Mouse (Mus musculus): ENCODE results near the gene Add3. TPM values are rescaled to one million over a fixed set of nuclear protein-coding genes. Genes with fewer than 3 reads are reported as not detected.
A peak's percentile ranks its signal among the peaks of the same experiment; 100 is the strongest.

Add3 gene
- 235 and 240 TPM in 2 replicates for total RNA-seq (2015)
- total RNA-seq (2017) = 317 and 336 TPM in 2 replicates

DNA sequence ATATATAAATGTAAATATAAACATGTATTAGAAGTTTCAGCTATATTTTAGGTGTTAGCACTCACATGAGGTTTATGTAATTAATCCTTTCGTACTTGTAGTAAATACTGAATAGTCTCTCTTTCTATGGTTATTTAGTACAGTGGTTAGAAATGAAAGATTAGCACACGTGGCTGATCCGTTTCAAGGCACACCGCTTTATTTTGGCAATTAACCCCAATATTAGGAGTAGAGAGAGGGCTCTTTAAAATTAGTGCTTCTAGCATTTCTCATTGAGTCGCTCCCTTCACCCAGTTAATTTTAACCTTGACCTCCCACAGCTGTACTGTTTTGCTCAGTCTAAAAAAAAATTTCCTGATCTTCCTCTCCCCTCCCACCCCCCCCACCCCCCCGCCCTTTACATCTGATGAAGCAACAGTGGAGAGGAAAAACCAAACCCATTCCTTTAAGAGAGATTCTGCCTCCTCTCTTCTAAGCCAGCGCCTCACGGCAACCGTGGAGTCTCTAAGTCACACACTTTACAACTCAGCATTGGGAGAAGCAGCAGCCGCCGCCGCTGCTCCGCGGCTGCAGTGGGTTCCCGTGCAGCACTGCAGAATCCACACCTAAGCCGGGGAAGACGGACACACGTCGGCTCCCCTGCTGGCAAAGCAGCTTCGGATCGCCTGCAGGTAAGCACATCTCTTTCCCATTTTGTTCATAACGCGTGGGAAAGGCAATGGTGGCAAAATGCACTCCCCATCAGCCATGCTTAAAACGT lies at the start of gene Add3:
Add3 (plus strand) TSS at position 400 of the 760 bp plus-strand sequence.
- ATAC-seq (ENCODE audit: poor library complexity, severe bottlenecking) = peak; percentile 10

DNA sequence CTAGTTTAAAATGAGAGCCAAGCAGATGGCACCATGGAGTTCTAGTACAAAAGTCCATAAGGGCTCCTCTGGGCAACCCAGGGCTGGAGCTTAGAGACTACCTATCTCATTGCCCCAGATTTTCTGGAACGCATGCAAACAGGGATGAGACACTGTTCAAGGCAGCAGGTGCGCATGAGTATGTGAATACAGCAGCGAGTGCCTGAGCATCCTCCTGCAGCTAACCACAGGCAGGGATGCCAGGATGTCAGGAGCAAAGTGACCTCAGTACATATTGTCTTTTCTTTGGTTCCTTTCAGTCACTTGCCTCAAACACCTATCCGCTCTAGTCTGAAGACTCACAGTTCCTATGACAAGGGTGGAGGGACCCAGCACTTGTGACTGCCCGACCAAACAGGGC lies 49.6 kb upstream of the Add3 start:
- no peak for ATAC-seq (ENCODE audit: poor library complexity, severe bottlenecking)

DNA sequence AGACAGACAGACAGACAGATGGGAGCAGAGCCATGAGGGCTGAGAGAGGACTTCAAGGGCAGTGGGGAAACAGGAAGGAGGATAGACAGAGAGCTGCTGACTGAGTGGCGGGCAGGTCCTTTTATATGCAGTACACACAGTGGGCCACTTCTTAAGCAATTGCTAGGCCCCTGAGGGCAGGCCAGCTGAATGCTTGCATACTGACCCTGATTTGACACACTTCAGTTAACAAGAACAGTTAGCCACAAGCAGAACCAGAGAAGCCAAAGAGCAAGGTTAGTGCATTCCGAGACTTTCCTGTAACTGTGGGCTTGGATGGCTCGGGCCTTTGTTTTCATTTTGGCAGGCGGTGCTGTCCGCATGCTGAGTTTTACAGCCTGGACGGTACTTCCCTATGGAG lies 48.0 kb upstream of the Add3 start:
- no peak for ATAC-seq (ENCODE audit: poor library complexity, severe bottlenecking)

DNA sequence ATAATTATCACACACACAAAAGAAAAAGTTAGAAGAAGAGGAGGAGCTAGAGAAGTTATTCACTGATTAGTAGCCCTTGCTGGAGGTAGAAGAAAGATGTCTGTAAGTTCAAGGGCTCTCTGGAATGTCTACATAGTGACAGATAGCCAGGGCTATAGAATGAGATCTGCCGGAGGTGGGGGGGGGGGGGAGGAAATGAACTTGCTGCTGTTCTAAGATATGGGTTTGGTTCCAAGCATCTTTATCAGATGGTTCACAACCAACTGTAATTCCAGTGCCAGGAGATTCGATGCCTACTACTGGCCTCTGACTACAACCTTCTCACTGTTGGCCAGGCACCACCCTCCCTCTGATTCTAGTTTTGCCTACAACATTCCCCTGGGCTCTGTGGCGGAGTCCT lies 46.9 kb upstream of the Add3 start:
- no peak for ATAC-seq (ENCODE audit: poor library complexity, severe bottlenecking)

DNA sequence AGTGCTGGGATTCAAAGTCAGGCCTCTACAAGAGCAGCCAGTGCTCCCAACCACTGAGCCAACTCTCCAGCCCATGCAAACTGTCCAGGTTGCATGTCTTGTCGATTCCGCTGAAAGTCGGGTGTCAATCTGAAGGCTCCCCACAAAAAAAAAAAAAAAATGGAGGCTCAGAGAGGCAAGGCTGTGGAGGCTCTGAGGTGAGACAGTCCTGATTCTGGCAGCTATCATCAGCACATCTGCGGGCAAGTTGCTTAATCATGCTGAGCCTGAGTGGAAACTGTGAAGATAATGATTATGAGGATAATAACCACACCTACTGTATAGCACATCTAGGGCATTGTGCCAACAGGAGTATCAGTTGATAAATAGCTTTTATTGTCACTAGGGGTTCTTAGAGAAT lies 45.6 kb upstream of the Add3 start:
- peak; percentile 45 for ATAC-seq (ENCODE audit: poor library complexity, severe bottlenecking)

DNA sequence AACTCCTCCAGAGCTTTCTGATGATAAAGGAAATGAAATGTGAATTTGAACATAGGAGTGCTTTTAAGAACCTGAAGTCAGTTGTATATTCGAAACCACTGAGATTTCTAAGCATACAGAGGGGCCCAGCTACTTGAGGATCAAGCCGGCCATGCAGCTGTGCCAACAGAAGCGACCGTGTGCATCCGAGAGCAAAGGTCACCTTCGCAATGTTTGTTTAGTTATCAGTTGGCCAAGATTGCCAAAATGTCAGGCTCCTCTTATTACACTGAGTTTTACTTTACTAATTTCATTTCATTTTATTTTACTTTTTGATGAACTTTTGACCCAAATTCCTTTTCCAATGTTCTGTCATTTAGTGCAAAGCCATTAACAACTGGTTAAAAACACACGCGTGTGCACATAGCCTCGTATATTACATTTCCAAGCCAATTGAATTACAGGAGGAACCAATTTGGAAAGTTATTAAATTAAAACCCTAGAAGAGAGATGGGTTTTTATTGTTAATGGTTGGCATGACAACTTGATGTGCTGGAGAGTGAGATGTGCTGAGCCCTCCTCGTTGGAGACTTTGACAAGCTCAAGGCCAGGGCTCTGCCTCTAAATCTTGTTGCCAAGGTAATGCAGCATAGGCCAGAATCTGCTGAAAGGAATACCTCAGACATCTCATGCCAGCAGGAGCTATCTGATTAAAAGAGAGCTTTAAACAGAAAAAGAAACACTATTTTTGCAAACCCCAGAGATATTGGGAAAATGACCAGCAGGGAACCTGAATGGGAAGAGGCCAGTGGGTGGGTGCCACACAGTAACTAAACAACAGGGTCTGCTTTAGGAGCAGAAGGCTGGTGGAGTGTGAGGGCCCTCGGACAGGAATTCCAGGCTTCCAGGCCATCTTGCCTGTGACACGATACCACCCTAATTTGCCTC lies 38.6 kb upstream of the Add3 start:
- no peak for ATAC-seq (ENCODE audit: poor library complexity, severe bottlenecking)

DNA sequence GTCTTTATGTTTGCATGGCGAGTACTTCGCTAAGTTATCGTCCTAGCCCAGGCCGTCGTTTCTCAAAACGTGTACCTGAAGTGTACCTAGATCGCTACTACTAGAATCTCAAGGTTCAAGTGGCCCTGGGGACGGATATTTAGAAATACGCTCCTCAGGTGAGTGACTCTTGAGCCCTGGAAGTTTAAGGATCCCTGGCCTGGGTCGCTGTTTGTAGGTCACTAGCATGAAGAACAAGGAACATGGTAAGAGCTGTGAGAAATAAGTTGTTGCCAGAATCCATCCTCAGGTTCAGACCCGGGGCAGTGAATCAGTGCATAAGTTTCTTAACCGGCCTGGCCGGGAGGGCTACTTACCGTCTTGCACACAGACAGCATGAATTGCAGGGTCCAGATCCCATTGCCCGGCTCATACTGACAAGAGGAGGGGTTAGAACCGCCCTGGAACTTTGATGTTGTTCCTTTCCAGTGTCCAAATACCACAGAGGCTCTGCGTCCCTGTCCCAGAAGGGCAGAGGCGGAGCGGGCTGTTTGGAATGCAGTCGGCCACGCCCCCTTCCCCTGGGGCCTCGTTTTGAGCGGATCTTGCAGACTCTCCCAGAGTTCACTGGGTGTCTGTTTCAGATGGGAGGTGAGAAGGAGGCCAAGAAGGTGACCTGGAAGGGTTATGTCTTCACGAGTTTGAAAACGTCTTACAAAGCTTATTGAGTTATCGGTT lies 34.7 kb upstream of the Add3 start:
- ATAC-seq (ENCODE audit: poor library complexity, severe bottlenecking) = no peak

DNA sequence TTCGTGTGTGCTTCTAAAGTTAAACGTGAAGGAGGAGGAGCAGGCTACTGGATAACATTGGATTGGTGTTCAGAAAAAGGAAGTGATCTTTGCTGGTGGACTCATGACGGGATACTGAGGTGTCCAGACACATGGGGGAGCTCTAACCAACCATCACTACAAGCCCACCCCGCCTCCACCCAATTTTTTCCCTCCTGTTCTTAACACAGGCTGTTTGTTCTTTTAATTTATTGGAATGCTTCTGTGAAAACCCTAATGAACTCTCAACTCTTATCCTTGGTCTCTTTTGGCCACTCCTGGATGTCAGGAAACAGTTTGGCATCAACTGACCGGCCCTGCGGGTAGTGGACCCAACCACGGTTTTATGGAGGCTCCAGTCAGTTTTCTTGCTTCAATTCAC lies 33.3 kb upstream of the Add3 start:
- peak; percentile 96 for ATAC-seq (ENCODE audit: poor library complexity, severe bottlenecking)

DNA sequence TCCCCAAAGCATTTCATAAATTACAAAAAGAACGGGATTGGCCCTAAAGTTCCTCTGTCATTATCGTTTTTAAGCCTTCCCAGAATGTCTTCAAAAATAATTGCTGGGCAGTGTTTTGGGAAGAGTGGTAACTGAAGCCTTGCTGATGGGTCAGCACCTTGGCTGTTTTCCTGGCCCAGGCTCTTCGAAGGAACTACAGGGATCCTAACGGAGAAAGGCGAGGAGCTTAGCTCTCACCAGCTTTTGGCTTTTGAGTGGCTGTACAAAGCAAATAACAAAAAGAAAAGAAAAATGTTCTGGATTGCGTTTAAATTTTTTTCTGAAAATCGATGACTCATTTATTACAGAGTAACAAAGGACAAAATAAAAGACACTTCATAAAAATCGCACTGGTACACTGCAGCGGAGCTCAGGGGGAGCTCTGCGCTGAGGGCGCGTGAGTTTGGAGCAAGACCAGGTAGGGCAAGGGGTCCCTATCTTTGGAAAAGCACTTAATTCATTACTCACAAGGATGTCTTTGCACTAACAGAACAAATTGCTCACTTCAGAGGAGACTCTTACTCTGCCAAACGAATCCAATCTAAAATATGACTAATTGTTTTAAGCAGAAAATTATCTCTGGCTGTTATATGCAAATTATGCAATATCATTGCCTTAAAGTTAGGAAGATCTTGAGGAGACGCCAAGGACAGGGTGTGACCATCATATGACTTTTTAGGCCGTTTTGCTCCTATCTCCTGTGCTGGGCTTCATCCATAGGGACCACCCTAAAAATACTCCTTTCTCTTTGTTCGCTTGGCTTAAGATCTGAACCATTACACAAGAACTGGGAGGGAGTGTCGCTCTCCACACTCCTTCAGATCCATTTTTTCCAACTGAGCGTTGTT lies 32.6 kb upstream of the Add3 start:
- no peak for ATAC-seq (ENCODE audit: poor library complexity, severe bottlenecking)

DNA sequence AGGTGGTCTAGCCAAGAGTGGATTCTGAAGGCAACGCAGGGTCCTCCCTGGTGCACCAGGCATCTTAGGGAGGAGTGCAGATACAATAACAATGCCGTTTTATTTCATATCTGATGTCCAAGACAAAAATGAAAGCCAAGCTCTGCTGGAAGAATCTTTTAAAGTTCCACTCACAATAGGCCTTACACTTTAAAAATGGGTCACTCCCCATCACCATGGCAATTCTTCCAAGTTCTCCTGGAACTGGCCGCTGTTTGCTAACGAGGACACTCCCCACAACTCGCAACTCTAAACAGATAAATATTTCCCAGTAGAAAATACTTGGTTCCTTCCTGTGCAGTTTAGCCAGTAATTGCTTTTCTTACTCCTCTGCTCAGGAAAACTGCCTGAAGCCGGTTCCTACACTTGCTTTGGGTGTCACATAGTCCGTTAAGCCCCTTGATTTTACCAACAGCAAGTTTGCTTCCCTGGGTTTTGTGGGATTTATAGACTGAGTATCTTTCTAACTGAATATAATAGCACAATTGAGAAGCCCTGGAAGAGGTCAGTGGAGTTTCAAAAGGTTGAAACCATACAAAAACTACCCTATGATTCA lies 28.1 kb upstream of the Add3 start:
- no peak for ATAC-seq (ENCODE audit: poor library complexity, severe bottlenecking)

DNA sequence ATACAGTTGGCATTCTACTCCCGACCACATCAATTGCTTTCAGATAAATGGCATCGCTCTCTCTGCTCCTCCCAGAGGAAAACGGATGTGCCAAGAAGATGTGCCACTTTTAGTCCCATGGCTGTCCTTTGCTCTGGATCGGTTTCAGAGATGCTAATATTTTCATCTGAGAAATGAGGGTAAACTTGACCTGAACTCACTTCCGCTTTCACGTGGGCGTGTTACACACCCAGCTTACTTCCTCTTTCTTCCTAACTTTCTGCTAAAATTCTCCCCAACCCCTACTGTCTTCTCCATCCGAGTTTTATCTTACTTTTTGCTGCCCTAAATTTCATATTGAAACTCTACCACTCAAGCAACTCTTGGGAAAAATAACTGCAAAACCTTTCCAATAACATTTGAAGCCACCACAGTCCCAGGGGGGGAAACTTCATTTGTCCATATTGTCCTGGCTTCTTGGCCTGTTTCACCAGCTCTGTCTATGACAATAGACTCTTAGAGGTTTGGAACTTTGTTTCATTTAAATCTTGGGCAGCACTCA lies 20.9 kb upstream of the Add3 start:
- ATAC-seq (ENCODE audit: poor library complexity, severe bottlenecking) = peak; percentile 95

DNA sequence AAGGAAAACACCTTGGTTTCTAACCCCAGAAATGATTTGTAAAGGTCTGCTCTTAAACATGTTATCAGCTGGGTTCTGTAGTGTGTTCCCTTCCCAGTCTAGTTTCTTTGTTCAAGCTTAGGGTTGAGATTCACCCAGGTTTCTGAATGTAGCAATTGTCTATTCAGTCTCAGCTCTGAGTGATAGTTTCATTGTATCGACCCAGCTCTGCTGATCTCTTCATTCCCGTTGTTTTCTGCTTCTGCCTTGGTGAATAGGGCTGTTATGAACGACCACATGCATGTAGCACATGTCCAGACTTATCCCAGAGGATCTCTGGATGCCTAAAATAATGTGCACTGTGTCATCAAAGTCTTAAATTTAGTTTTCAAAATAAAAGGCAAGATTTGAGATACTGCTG lies 19.8 kb upstream of the Add3 start:
- ATAC-seq (ENCODE audit: poor library complexity, severe bottlenecking) = no peak

DNA sequence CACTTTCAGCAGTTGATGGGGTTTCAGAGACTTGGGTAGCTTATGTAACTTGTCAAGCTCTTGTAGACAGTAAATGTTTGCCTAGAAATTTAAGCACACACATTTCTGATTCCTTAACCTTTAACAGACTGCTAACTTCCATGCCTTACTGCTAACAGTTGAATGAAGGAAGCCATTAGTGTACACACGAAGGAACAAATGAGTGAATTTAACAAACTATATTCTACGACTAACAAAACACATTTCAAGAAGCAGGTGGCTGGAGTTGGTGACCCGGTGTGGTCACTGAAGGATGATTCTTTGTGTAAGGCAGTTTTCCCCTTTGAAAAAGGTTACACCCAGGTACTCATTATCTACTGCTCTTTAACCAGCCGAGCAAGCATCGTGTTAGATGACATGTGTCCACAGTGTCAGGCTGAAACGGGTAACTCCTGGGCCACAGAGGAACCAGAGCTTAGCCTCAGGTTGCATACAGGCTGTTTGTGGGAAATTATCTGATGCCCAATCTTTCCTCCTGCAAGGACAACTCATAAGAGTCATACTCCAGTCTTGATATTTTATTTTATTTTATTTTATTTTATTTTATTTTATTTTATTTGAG lies 17.5 kb upstream of the Add3 start:
- no peak for ATAC-seq (ENCODE audit: poor library complexity, severe bottlenecking)

DNA sequence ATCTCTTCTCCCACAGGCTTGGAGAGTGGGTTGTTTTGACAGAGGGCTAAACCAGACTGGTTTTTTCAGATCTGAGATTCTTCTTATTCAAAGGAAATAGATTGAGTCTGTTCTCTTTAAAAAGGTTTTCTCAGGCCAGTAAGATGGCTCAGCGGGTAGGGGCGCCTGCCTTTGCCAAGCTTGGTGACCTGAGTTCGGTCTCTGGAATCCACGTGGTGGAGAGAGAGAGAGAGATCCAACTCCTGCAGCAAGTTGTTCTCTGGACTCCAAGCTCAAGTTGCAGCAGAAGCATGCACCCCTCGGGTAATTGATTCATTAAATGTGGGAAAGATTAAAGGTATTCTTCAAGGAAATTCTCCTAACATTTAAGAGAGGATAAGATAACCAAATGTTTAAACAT lies 16.9 kb upstream of the Add3 start:
- no peak for ATAC-seq (ENCODE audit: poor library complexity, severe bottlenecking)

DNA sequence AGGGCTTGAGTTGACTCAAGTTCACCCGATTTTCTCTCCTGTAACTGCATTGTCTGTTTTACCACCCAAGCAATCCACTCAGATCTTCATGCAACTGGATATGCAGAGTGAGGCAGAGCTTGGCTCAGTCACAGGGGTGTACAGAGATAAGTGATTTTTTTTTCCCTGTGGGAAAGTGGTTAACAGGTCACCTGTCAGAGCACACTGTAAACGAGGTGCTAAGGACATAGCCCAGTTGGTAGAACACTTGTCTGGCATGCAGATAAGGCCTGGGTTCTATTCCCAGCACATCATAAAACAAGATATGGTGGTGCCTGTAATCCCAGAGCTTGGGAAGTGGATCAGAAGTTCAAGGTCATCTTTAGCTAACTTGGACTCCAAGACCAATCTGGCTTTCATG lies 14.6 kb upstream of the Add3 start:
- no peak for ATAC-seq (ENCODE audit: poor library complexity, severe bottlenecking)

DNA sequence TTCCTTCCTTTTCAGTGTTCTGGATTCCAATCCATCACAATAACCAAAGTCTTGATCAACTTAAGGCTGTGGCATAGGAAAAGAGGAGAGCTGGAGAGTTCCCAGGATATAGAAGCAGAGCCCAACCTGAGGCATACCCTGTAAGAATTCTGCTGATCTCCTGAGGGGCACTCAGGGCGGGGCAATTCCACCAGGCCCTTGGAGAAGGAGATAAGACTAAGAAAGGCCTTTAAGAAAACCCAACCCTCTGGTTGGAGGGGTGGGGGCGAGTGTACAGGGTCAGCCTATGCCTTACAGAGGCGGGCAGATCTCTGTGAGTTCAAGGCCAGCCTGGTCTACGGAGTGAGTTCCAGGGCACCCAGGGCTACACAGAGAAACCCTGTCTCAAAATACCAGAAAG lies 13.7 kb upstream of the Add3 start:
- ATAC-seq (ENCODE audit: poor library complexity, severe bottlenecking) = no peak

DNA sequence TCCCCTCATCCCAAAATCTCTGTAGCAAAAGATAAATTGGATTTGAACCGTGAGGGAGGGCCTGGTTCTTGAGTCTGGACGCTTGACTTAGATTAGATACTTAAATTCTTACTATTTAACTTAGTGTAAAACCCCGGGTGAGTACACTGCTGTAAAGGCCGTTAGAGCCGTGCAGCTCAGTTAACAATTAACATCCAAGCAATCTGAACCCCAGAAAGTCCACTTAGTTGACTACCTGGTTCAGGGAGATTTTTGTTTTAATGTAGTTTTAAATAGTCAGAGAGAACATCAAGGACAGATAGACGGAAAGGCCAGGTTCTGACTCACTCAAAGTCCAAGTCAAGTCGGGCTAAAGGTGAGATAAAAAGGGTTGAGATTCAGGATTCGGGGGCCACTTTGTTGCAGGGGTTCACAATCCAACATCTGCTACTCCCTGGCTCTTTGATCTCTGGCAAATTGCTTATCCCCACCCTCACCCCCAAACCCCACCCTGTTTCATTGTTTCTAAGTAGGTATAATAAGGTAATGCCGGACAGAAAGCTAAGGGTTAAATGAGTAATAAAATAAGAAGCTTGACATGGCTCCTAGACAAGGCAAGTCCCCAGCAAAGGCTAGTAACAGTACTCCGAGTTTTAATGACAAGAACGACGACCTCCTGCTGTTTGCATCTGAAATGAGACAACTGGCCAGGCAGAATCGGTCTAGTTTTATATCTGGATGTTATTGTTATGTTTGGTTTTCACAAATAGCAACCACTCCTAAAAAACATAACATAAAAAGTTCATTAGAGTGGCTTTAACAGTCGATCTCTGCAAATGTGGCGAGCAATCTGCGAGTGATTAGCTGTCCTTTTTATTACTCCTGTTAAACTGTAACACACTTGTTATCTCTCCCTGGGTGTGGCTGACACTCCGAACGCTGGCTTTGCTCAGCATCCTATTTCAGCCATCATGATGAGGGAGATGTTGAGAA lies 12.6 kb upstream of the Add3 start:
- ATAC-seq (ENCODE audit: poor library complexity, severe bottlenecking) = 0 out of 2 replicates have a peak, but pooled peaks have one; percentile 1

Data from megakaryocyte, adult 5-6 weeks (primary cell).